In the genomic region with DNA sequence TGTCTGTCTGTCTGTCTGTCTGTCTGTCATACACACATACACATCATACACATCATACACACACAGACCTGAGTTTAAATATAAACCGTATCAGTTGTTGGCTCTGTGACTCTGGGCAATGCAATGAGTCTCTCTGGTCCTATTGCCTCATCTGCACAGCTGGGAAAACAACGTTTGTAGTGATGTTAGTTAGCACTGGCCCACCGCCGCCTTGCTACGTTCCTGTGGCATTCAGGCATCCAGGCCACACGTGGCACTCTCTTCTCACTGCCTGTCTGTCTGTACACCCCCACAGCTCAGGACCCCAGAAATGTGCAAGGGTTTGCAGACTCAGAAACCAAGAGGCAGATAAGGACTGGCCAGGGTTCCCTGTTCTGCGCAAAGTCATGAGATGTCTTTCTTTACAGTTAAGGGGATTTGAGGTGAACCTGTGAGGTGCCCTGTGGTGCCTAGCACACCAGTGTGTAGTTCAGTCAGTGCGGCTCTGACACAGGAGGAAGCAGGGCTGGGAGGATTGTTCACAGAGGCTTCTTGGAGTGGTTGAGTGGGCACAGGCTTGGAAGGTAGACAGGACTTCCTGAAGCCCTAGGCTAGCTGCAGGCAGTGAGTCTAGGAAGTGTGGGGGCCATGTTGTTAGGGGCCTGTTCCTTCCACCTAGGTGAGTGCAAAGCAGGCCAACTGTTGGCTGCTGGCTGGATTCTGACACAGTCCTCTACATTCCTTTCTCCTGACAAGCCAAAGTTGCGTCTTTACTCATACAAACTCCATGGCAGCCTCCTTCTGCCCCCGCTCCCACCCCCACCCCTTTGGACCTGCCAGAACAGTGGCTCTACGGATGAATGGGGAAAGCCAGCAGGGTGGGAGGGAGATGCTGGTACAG, we compare ENCODE assay signal across 16 mouse cellular contexts. TPM values are rescaled to one million over a fixed set of nuclear protein-coding genes. Genes with fewer than 3 reads are reported as not detected.
DNase-seq lines count a peak whose midpoint lies in the region; ATAC-seq and TF ChIP-seq lines count a peak whose summit lies in the region.
"Had no signal": no experiment of that assay in that cellular context is flagged by ENCODE, and none has a peak within 500 bp of the region (broad histone marks: within the 10 kb centered on the region; RNA-seq: fewer than 3 reads in every experiment).

No protein-coding gene starts in this region.

- no peak for TF ChIP-seq POLR2A in bone marrow, adult 2 months (IDR thresholded peaks at IDR 0.05; ENCODE audit: borderline replicate concordance, control insufficient read depth, low read depth, low read length)

- no peaks in the 10 kb centered on the region for H3K9me3 ChIP-seq in heart, embryonic 12.5 days (replicated peaks)
- no peaks in the 10 kb centered on the region for H3K9me3 ChIP-seq in stomach, embryonic 15.5 days
- H3K9me3 ChIP-seq in forebrain, embryonic 13.5 days (replicated peaks) = no peaks in the 10 kb centered on the region
- H3K9me3 ChIP-seq: neural tube, embryonic 13.5 days had no signal

- 59% methylated on average over 11 of the region's 11 CpGs for WGBS in heart, embryonic 12.5 days
- WGBS in bone marrow, adult 2 months = 51% methylated on average over 11 of the region's 11 CpGs
- WGBS in stomach, embryonic 15.5 days = 68% methylated on average over 11 of the region's 11 CpGs
- 65% methylated on average over 11 of the region's 11 CpGs for WGBS in forebrain, embryonic 13.5 days

- H3K27me3 ChIP-seq in heart, embryonic 12.5 days (replicated peaks) = peaks cover 24% of the 10 kb centered on the region
- no peaks in the 10 kb centered on the region for H3K27me3 ChIP-seq in stomach, embryonic 15.5 days (replicated peaks)
- H3K27me3 ChIP-seq in forebrain, embryonic 13.5 days = no peaks in the 10 kb centered on the region; the same call in 1 of the 2 replicates

- H3K4me2 ChIP-seq in heart, embryonic 12.5 days = peak overlapping the region; percentile 43
- peak overlapping the region; percentile 39 for H3K4me2 ChIP-seq in stomach, embryonic 15.5 days
- no peak overlapping the region for H3K4me2 ChIP-seq in forebrain, embryonic 13.5 days
- H3K4me2 ChIP-seq: neural tube, embryonic 13.5 days had no signal

- TF ChIP-seq CTCF in bone marrow, adult 2 months (IDR thresholded peaks at IDR 0.05; ENCODE audit: control insufficient read depth, insufficient read depth, low read length) = no peak

- no peak overlapping the region for H3K4me3 ChIP-seq in heart, embryonic 12.5 days
- no peak overlapping the region for H3K4me3 ChIP-seq in bone marrow, adult 2 months (replicated peaks; ENCODE audit: control insufficient read depth, low read depth, low read length)
- no peak overlapping the region for H3K4me3 ChIP-seq in stomach, embryonic 15.5 days (replicated peaks)
- H3K4me3 ChIP-seq in forebrain, embryonic 13.5 days = no peak overlapping the region
- H3K4me3 ChIP-seq: neural tube, embryonic 13.5 days had no signal

- intact Hi-C loops in heart, postnatal 10 days (cut with DNase I) = no loop called here

- H3K27ac ChIP-seq in heart, embryonic 12.5 days (ENCODE audit: poor library complexity, severe bottlenecking) = peak overlapping the region; percentile 19; the same call in 1 of the 2 replicates
- H3K27ac ChIP-seq in bone marrow, adult 2 months (ENCODE audit: control insufficient read depth, insufficient read depth, low read depth, low read length, poor library complexity) = peak overlapping the region; percentile 6; the same call in 1 of the 2 replicates
- peak overlapping the region; percentile 17; the same call in 1 of the 2 replicates for H3K27ac ChIP-seq in stomach, embryonic 15.5 days
- H3K27ac ChIP-seq in forebrain, embryonic 13.5 days = no peak overlapping the region
- H3K27ac ChIP-seq: hindbrain, postnatal 0 days; liver, embryonic 14.5 days; neural tube, embryonic 13.5 days had no signal

- peaks cover 81% of the 10 kb centered on the region for H3K4me1 ChIP-seq in heart, embryonic 12.5 days (replicated peaks)
- H3K4me1 ChIP-seq in bone marrow, adult 2 months (ENCODE audit: control insufficient read depth, insufficient read depth, low read length) = peaks cover 11% of the 10 kb centered on the region
- peaks cover 65% of the 10 kb centered on the region for H3K4me1 ChIP-seq in stomach, embryonic 15.5 days
- peaks cover 9% of the 10 kb centered on the region for H3K4me1 ChIP-seq in forebrain, embryonic 13.5 days

- 0 out of 2 replicates have a peak overlapping the region, but pooled peaks have one; percentile 23 for H3K9ac ChIP-seq in heart, embryonic 12.5 days
- H3K9ac ChIP-seq in stomach, embryonic 15.5 days = no peak overlapping the region
- H3K9ac ChIP-seq in forebrain, embryonic 13.5 days = no peak overlapping the region
- H3K9ac ChIP-seq: liver, embryonic 14.5 days; neural tube, embryonic 13.5 days had no signal

- DNase-seq in heart, postnatal 10 days = no peak
- DNase-seq in lung, adult 18-20 months = peak; percentile 43 to 62
- no peak for DNase-seq in lung, postnatal 36 days
- DNase-seq: cerebellum, postnatal 25 days; layer of hippocampus, postnatal 36 days; left cerebral cortex, postnatal 4 days; right cerebral cortex, postnatal 4 days had no signal

- H3K36me3 ChIP-seq in heart, embryonic 12.5 days = no peaks in the 10 kb centered on the region
- no peaks in the 10 kb centered on the region for H3K36me3 ChIP-seq in stomach, embryonic 15.5 days
- H3K36me3 ChIP-seq in forebrain, embryonic 13.5 days (ENCODE audit: poor library complexity, severe bottlenecking) = no peaks in the 10 kb centered on the region
- H3K36me3 ChIP-seq: neural tube, embryonic 13.5 days had no signal

- no peak for ATAC-seq in heart, embryonic 12.5 days (ENCODE audit: insufficient number of reproducible peaks, low FRiP score)
- no peak for ATAC-seq in stomach, embryonic 15.5 days (ENCODE audit: insufficient read depth, low FRiP score, low read depth)
- no peak for ATAC-seq in forebrain, embryonic 13.5 days
- ATAC-seq in CD4-positive, CD25-positive, alpha-beta regulatory T cell, adult 4 months = no peak
- ATAC-seq: hindbrain, postnatal 0 days had no signal

RNA-seq across cellular contexts. Expression of gene Krt80, which starts 1.2 kb away (rescaled TPM):
- 7.0 and 7.5 TPM in 2 replicates for polyA plus RNA-seq in heart, embryonic 12.5 days (2016; fragmentation: Nextera tagmentation; extraction: Ambion mirVana)
- total RNA-seq in heart, postnatal 10 days (2021) = 1 to 10 TPM; 1.7 to 2.2 TPM
- 1.3 and 3.5 TPM in 2 replicates for polyA plus RNA-seq in bone marrow, adult 2 months (2011; ENCODE audit: insufficient read depth, insufficient read length, low replicate concordance, missing spikeins)
- polyA plus RNA-seq in stomach, embryonic 15.5 days (2015; fragmentation: Nextera tagmentation; extraction: Ambion mirVana) = 7.7 and 12.7 TPM in 2 replicates
- 0.05 TPM in 2 replicates for polyA plus RNA-seq in forebrain, embryonic 13.5 days (2015; fragmentation: Nextera tagmentation; extraction: Ambion mirVana)
- under 1 TPM in 1 of 2 experiments, not detected in 1; 0.22 TPM for polyA plus RNA-seq in CD4-positive, CD25-positive, alpha-beta regulatory T cell, adult 4 months (2017; shearing (Covaris generic))
- polyA plus RNA-seq: forebrain, embryonic 11.5 days had no signal

RNA-seq across cellular contexts. Expression of gene Krt7, which starts 42.1 kb away (rescaled TPM):
- 25.1 TPM in 2 replicates for polyA plus RNA-seq in heart, embryonic 12.5 days (2016; fragmentation: Nextera tagmentation; extraction: Ambion mirVana)
- total RNA-seq in heart, postnatal 10 days (2021) = 1 to 10 TPM; 3.8 to 4.5 TPM
- polyA plus RNA-seq in bone marrow, adult 2 months (2011; ENCODE audit: insufficient read depth, insufficient read length, low replicate concordance, missing spikeins) = 1.3 and 4.3 TPM in 2 replicates
- polyA plus RNA-seq in stomach, embryonic 15.5 days (2015; fragmentation: Nextera tagmentation; extraction: Ambion mirVana) = 172 and 231 TPM in 2 replicates
- polyA plus RNA-seq in forebrain, embryonic 13.5 days (2015; fragmentation: Nextera tagmentation; extraction: Ambion mirVana) = 0.18 and 0.26 TPM in 2 replicates
- polyA plus RNA-seq in CD4-positive, CD25-positive, alpha-beta regulatory T cell, adult 4 months (2017; shearing (Covaris generic)) = under 1 TPM in 1 of 2 experiments, not detected in 1; 0.08 TPM
- total RNA-seq: layer of hippocampus, postnatal 36 days had no signal

Comparison
In these comparisons a context has a peak if more than half of its experiments do, and no peak if none do; other contexts are left out.
1. DNase-seq: peak in lung, adult 18-20 months (2 of 2); none in heart, postnatal 10 days (0 of 2) and lung, postnatal 36 days (single experiment).